Mouse (Mus musculus): ENCODE measurements around the gene Morc4. TPM values are rescaled to one million over a fixed set of nuclear protein-coding genes. Genes with fewer than 3 reads are reported as not detected.
A peak's percentile ranks its signal among the peaks of the same experiment; 100 is the strongest.

The Morc4 gene
- 1 to 10 TPM; 4.9 to 6.1 TPM for total RNA-seq (2021)
- long read RNA-seq, experiment 1, full-length matches to known transcripts = 7 of 10 reads
- long read RNA-seq, experiment 1, partial matches to known transcripts = 1 of 10 reads
- long read RNA-seq, experiment 1, other reads (novel, unspliced or antisense) = 2 of 10 reads
- long read RNA-seq, experiment 2, transcript Morc4-202 (17 exons, 3,862 nt) = major isoform, 7 of 9 reads
- long read RNA-seq, experiment 2, partial matches to known transcripts = 0 of 9 reads
- long read RNA-seq, experiment 2, other reads (novel, unspliced or antisense) = 2 of 9 reads

DNA sequence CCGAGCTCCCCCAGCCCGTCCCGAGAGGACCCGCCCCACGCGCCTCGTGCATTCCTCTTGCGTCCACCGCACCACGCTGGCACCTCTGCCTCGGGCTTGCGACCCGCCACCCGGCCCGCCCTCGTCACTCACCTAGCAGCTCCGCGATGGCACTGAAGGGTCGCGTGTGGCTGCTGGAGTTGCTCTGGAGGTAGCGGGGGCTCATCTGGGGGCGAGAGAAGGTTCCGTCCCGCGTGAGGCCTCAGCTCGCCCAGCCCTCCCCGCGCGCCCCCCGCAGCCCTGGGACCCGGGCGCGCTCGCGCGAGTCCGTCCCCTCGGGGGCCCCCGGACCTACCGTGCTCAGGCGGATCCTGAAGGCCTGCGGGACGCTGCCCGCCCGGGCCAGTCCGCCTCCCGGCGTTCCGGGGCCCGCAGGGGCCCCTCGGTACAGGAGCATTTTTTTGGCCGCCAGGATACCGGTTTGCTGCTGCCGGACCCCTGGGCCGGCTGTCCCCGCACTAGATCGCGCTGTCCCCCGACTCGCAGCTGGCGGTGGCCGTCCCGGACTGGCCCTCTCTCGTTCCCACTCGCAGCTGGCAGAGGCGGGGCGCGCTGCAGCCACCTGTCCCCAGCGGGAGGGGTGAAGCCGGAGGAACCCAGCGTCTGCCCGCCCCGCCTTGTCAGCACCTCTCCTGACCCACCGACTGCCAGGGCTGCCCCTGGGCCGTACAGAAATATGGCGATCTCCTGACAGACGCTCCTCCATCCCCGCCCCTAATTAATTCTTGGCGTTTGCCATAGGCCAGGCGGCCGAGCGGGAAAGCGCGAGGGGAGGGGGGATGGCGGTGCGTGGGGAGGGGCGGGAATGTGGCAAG, at the start of gene Morc4:
TSS of gene Morc4 (minus strand) at position 740 of the 854 bp plus-strand sequence.
- DNase-seq = peak; percentile 54 to 58
- intact Hi-C loops (cut with DNase I) = loop anchor here (10.0 kb wide), 1 partner anchor 314 kb away; no protein-coding TSS in a partner anchor

GRCm38 (mm10) chrX:139920572-139920971, 49.1 kb upstream of the Morc4 start:
- intact Hi-C loops (cut with DNase I) = no loop called here
- DNase-seq = no peak

- no peak for DNase-seq
- intact Hi-C loops (cut with DNase I) = no loop called here
Measured at GRCm38 (mm10) chrX:139891387-139891786, 19.9 kb upstream of the Morc4 start.

DNA sequence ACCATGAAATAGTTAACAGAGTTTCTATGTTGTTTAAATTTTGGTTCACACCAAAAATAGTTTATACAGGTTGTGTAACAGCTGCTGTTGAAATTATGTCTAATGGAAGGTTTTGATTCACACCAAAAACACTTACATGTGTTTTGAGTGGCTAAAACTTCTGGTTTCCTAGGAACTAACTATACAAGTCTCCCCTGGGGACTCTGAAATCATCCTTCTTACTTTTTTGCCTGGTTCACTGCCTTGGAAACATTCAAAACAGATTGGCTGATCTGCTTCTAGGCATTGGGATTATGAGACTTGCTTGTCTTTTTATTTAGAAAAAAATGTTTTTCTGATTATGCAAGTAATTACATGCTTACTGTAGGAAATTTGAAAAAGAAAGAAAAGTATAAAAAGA, 11.7 kb upstream of the Morc4 start:
- DNase-seq = no peak
- intact Hi-C loops (cut with DNase I) = no loop called here

DNA sequence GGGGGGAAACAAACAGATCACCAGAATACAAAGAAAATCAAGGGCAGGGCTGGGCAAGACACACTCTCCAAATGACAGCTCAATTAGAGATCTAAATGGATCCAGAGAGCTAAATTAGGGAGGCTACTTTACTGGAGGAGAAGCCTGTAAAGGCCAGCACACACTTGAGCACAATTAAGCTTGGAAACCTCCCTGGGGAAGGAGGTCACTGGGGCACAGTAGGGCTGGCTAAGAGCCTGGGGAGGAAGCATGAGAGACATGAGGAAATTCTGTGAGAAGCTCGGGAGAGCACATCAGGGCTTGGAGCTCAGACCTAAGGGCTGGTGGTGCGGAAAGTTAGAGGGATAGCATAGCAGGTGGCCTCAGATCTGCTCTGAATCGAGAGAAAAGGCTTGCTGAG, 6.5 kb upstream of the Morc4 start:
- DNase-seq = peak; percentile 11 to 38
- intact Hi-C loops (cut with DNase I) = loop anchor here (10.0 kb wide), 1 partner anchor 307 kb away; no protein-coding TSS in a partner anchor

- intact Hi-C loops (cut with DNase I) = loop anchor here (10.0 kb wide), 1 partner anchor 308 kb away; no protein-coding TSS in a partner anchor
Measured at GRCm38 (mm10) chrX:139877105-139877504, 5.6 kb upstream of the Morc4 start.

GRCm38 (mm10) chrX:139870300-139870711, 1.2 kb downstream of the Morc4 start:
- DNase-seq = peak; percentile 29 to 51
- intact Hi-C loops (cut with DNase I) = loop anchor here (10.0 kb wide), 1 partner anchor 314 kb away; no protein-coding TSS in a partner anchor

More at GRCm38 (mm10) chrX:139877105-139877504, 5.6 kb upstream of the Morc4 start:
- no peak for DNase-seq

DNA sequence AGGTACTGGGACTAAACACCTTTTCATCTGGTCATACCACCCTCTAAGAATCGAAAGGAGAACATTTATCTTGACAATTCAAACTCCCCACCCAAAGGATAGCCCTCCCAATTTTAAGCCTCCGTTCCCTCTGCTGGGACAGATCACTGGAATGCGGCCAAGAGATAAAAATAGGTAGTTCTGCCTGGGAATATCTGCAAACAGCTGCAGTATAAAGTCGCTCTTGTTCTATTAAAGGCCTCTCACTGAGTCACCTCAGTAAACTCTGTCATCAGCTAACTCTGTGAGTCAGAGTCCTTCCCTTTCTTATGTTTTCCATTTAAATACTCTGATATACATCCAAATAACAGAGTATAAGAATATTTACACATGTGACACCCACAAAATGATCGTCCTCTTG, 12.1 kb downstream of the Morc4 start:
- DNase-seq = no peak
- intact Hi-C loops (cut with DNase I) = no loop called here

DNA sequence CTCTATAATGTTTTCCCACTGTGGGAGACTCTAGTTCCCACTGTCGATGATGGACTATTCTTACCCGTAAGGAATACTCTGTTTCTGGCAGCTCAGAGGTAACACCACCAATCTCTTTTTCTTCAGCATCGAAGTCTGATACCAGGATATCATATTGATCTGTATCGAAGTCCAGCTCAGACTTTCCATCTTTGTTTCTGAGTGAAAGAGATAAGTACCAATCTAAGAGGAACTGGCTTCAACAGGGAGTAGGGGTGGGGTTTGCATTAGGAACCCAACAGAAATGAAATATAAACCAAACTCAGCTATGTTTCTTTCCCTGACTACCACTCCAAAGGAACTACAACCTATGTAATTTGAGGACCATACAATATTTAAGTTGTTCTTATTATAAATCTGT, 16.7 kb downstream of the Morc4 start:
- intact Hi-C loops (cut with DNase I) = no loop called here

DNA sequence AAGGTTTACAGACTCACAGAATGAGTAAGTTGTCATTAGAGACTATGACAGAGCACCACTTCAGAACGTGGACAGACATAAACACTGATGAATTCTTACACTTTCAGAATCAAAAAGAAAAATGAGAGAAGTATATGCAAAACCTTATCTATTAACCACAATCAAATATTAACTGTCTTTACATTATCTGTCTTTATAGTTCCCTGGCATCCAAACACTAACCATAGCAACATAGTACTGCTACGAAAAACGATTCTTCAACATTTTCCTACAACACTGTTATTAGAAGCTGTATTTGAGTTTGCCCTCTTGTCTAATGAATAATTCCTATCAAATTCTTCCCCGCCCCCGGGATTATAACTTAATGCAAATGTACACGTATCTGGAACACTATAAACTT, 30.4 kb downstream of the Morc4 start:
- no peak for DNase-seq
- intact Hi-C loops (cut with DNase I) = no loop called here

More for the DNA sequence above, 16.7 kb downstream of the Morc4 start:
- no peak for DNase-seq

DNA sequence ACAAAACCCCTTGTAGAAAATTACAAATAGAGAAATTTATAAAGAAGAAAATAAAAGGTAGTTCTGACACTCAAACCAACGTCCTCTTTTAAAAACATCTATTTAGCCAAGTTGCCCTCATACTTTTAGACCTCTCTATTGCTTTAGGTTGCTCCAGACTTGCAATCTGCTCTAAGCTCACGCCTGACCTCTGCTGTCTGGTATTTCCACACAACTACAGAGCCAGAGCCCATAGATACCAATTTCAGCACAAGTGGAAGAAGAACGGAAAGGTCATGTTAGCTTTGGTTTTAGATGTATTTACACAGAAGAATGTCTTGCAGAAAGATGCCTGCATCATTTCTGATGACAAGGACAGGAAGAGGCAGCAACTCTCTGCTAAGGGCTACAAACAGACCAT, 32.4 kb downstream of the Morc4 start:
- peak; percentile 2 to 3 for DNase-seq
- intact Hi-C loops (cut with DNase I) = loop anchor here (10.0 kb wide), 1 partner anchor 464 kb away; no protein-coding TSS in a partner anchor

DNA sequence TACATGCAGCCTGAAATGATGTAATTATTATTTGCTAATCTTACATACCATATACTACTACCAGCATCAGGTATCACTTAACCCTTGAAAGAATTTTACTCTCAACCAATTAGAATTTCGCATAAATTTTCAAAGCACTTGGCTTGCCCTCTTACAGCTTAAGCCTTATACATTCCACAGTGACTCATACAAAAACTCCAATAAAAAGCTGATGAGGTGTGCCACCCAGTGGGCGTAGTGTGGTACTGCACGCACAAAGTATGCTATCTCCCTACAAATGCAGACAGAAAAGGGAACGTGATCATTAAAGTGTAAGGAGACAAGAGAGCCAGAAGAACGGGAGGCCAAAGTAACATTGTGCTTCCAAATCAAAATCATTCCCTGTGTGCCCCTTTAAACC, 39.0 kb downstream of the Morc4 start:
- DNase-seq = peak; percentile 40 to 48
- intact Hi-C loops (cut with DNase I) = loop anchor here (10.0 kb wide), 1 partner anchor 458 kb away; no protein-coding TSS in a partner anchor

GRCm38 (mm10) chrX:139828363-139829092, 42.9 kb downstream of the Morc4 start:
- no peak for DNase-seq
- intact Hi-C loops (cut with DNase I) = no loop called here

DNA sequence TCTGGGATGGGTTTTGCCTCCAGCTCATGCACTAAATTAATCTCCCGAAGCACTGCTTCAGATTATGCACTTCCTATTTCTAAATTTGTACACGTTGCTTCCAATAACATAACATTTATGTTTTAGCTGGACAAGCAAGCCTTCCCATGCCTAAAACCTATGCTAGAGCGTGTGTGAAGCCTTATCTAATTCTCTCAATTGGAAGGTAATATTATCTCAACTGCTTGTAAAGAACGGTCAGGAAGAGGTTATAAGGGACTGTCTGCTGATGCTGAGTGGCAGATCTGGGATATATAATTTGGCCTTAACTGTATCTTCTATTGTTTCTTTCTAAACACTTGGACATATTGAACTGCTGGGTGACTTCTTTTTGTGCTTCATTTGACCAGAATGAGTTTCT, 44.6 kb downstream of the Morc4 start:
- intact Hi-C loops (cut with DNase I) = no loop called here
- no peak for DNase-seq

GRCm38 (mm10) chrX:139825402-139825801, 46.1 kb downstream of the Morc4 start:
- intact Hi-C loops (cut with DNase I) = no loop called here
- no peak for DNase-seq

DNA sequence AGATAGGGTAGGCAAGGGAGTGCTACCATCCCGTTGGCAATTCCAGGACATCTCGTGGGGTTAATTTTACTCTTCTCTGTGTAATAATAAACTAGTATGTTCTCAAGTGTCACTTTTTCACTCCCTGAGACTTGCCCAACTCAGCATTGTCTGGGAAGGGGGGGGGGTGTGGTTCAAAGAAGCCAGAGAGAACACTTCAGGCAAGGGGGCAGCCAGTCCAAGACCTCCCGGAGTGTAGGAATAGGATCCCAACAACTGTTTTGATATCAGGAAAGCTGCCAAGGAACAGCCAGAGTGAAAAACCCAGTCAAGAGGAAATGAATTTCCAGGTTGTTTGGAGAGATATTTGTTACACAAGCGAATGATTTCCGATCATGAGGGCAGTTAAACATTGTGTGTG, 56.3 kb downstream of the Morc4 start:
- intact Hi-C loops (cut with DNase I) = no loop called here

GRCm38 (mm10) chrX:139814018-139814635, 57.4 kb downstream of the Morc4 start:
- DNase-seq = no peak
- intact Hi-C loops (cut with DNase I) = no loop called here

More for the DNA sequence above, 56.3 kb downstream of the Morc4 start:
- DNase-seq = no peak

GRCm38 (mm10) chrX:139813299-139814002, 58.0 kb downstream of the Morc4 start:
- intact Hi-C loops (cut with DNase I) = no loop called here

GRCm38 (mm10) chrX:139812636-139813298, 58.7 kb downstream of the Morc4 start:
- no peak for DNase-seq
- intact Hi-C loops (cut with DNase I) = no loop called here

More at GRCm38 (mm10) chrX:139813299-139814002, 58.0 kb downstream of the Morc4 start:
- DNase-seq = no peak

Data from heart, postnatal 14 days (tissue).